Mouse (Mus musculus): ENCODE data around the gene Mllt10. TPM values are rescaled to one million over a fixed set of nuclear protein-coding genes. Genes with fewer than 3 reads are reported as not detected.

Mllt10 gene
- total and polyA plus RNA-seq, 3 experiments, result 33.3 to 64.1 TPM; not detected in 1

DNA sequence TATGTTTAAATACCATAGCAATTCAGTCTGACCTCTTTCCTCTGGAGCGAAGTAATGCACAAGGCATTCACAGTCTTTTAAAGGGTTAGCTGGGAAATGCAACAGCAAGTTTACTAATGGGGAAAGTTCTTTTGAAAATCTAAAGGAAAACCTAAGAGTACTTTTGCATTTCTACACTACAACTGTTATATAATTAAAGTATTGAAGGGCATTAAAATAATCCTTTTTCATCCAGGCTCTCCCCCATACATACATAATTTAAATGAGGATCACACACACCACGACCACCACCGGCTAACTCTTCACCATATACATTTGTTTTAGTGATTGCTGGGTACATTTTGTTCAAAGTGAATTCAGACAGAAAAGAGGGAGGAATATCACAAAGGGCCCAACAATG, 2.5 kb upstream of the Mllt10 start:
- H3K9me3 ChIP-seq (replicated peaks; ENCODE audit: insufficient read depth, low read length), result no peaks in the 10 kb centered on the region
- peaks cover 0 to 5% of the 10 kb centered on the region in 2 experiments; a peak in 1 of 4 replicates for H3K36me3 ChIP-seq (ENCODE audit: control insufficient read depth in 1 of 2, insufficient read depth in 2 of 2, low read length in 2 of 2)
- no peak overlapping the region for H3K27ac ChIP-seq (ENCODE audit: control insufficient read depth, low read depth, low read length)
- no peak for TF ChIP-seq RAD21 (IDR thresholded peaks at IDR 0.05; ENCODE audit: low read depth, low read length)
- TF ChIP-seq E2F4 (IDR thresholded peaks at IDR 0.05; ENCODE audit: borderline replicate concordance, low read depth, low read length), result no peak
- TF ChIP-seq ZMIZ1 (IDR thresholded peaks at IDR 0.05; ENCODE audit: low read depth, low read length), result no peak
- no peak for TF ChIP-seq ZNF384 (IDR thresholded peaks at IDR 0.05; ENCODE audit: low read depth, low read length)
- TF ChIP-seq CHD1 (IDR thresholded peaks at IDR 0.05; ENCODE audit: low read depth, low read length), result no peak
- no peak for TF ChIP-seq POLR2A (IDR thresholded peaks at IDR 0.05; ENCODE audit: control insufficient read depth in 1 of 2, insufficient read depth in 1 of 2, low read depth in 1 of 2, low read length in 2 of 2, poor library complexity in 1 of 2)
- no peak for TF ChIP-seq USF1 (IDR thresholded peaks at IDR 0.05; ENCODE audit: low read depth, low read length)
- no peak for TF ChIP-seq MYC (IDR thresholded peaks at IDR 0.05; ENCODE audit: low read depth, low read length)
- no peak for TF ChIP-seq MAX (IDR thresholded peaks at IDR 0.05; ENCODE audit: low read length)
- TF ChIP-seq HCFC1 (IDR thresholded peaks at IDR 0.05; ENCODE audit: low read depth, low read length), result no peak
- no peak for TF ChIP-seq JUND (IDR thresholded peaks at IDR 0.05; ENCODE audit: low read depth, low read length)
- TF ChIP-seq ETS1 (IDR thresholded peaks at IDR 0.05; ENCODE audit: low read depth, low read length), result no peak
- TF ChIP-seq POLR2AphosphoS2 (IDR thresholded peaks at IDR 0.05; ENCODE audit: low read length), result no peak
- TF ChIP-seq POLR2AphosphoS5 (IDR thresholded peaks at IDR 0.05; ENCODE audit: borderline replicate concordance, low read depth, low read length), result no peak
- no peak for TF ChIP-seq NRF1 (IDR thresholded peaks at IDR 0.05; ENCODE audit: insufficient read depth, low read depth, low read length, poor library complexity, severe bottlenecking)
- no peak for TF ChIP-seq CHD2 (IDR thresholded peaks at IDR 0.05; ENCODE audit: low read length)
- TF ChIP-seq MYB (IDR thresholded peaks at IDR 0.05; ENCODE audit: low read depth, low read length), result no peak
- TF ChIP-seq TAL1 (IDR thresholded peaks at IDR 0.05; ENCODE audit: low read length), result no peak
- peaks cover 0 to 9% of the 10 kb centered on the region in 2 experiments; a peak in 1 of 4 replicates for H3K4me1 ChIP-seq (ENCODE audit: control insufficient read depth in 1 of 2, insufficient read depth in 2 of 2, low read length in 2 of 2)
- peaks cover 14% of the 10 kb centered on the region; the same call in 1 of the 2 replicates for H3K79me2 ChIP-seq (ENCODE audit: control insufficient read depth, insufficient read depth, low read length, poor library complexity)
- H3K4me3 ChIP-seq (ENCODE audit: control insufficient read depth in 1 of 2, insufficient read depth in 1 of 2, low read depth in 2 of 2, low read length in 2 of 2), result no peak overlapping the region
- no peak overlapping the region for H3K9ac ChIP-seq (ENCODE audit: control insufficient read depth, low read depth, low read length, poor library complexity, severe bottlenecking)
- DNase-seq (ENCODE audit: low read depth, low spot score), result no peak
- H3K27me3 ChIP-seq (ENCODE audit: control insufficient read depth in 1 of 2, insufficient read depth in 2 of 2, low read length in 2 of 2), result peaks cover 2% of the 10 kb centered on the region in 2 experiments; a peak in 1 of 4 replicates

DNA sequence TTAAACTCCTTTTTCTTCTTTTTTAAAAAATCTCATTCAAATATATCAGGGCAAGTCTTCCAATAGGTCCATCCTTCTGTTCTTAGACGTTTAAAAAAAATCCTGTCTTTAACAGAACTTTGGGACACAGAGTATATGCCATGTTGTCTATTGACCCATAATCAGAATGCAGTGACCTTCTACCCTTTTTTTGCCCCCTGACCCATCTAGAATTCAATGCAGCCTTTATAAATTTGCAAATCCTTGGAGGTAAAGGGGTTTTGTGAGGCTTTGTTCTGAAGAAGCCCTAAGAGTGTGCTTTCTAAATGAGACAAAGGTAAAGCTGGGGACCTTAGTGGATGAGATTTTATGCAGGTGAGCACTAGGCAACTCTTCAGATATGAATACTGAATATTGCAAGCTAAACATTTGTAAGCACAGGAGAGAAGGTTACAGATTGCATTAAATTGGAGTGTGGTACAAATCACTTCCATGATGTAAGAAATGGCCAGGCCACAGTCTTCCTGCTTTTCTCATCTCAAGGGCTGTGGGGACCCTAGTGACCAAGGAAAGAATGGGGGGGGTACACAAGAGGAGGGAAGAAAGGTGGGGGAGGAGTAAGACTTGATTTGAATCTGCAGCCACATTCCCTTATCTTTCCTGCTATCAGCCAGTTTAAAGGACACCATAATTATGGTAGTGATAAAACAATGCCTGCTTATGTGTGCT, 1.6 kb upstream of the Mllt10 start:
- no peak overlapping the region for H3K9ac ChIP-seq (ENCODE audit: control insufficient read depth, low read depth, low read length, poor library complexity, severe bottlenecking)
- no peak for DNase-seq (ENCODE audit: low read depth, low spot score)
- H3K4me1 ChIP-seq (ENCODE audit: control insufficient read depth in 1 of 2, insufficient read depth in 2 of 2, low read length in 2 of 2), result peaks cover 2 to 11% of the 10 kb centered on the region in 2 experiments; a peak in 3 of 4 replicates
- peaks cover 2% of the 10 kb centered on the region in 2 experiments; a peak in 1 of 4 replicates for H3K27me3 ChIP-seq (ENCODE audit: control insufficient read depth in 1 of 2, insufficient read depth in 2 of 2, low read length in 2 of 2)
- peaks cover 0 to 6% of the 10 kb centered on the region in 2 experiments; a peak in 2 of 4 replicates for H3K36me3 ChIP-seq (ENCODE audit: control insufficient read depth in 1 of 2, insufficient read depth in 2 of 2, low read length in 2 of 2)
- no peak for TF ChIP-seq USF1 (IDR thresholded peaks at IDR 0.05; ENCODE audit: low read depth, low read length)
- no peaks in the 10 kb centered on the region for H3K9me3 ChIP-seq (replicated peaks; ENCODE audit: insufficient read depth, low read length)
- H3K4me3 ChIP-seq (ENCODE audit: control insufficient read depth in 1 of 2, insufficient read depth in 1 of 2, low read depth in 2 of 2, low read length in 2 of 2), result no peak overlapping the region
- no peak overlapping the region for H3K27ac ChIP-seq (ENCODE audit: control insufficient read depth, low read depth, low read length)
- peaks cover 16% of the 10 kb centered on the region; the same call in 1 of the 2 replicates for H3K79me2 ChIP-seq (ENCODE audit: control insufficient read depth, insufficient read depth, low read length, poor library complexity)

All from MEL (cell line).